Mouse (Mus musculus): ENCODE results near the gene Zfp61.

Gene Zfp61

GRCm38 (mm10) chr7:24300771-24301282 lies at the start of gene Zfp61:
Zfp61 (minus strand) TSS chr7:24301232.
- DNase-seq (ENCODE audit: low spot score): no peak

DNA sequence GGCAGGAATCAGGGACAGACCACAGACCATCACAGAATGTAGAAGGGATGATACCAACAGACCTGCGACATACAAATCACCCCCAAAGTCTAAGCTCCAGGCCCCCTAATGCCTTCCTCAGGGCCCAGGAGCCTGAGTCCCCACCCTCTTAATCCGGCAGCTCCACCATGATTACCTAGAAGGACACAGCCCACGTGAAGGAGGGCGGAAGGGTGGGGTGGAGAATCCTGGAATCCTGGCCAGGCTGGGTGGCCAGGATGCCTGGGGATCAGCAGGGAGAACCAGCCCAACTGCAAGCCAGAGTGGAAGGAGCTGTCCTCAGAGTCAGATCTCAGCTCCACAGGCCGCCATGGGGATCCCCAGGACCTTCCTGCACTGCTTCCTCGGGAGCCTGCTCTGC lies 47.9 kb upstream of the Zfp61 start, which contains the start of gene Lypd5:
Gene Lypd5, plus strand, starts transcription at position 301 of the 400 bp plus-strand sequence.
- DNase-seq (ENCODE audit: low spot score): no peak

GRCm38 (mm10) chr7:24346444-24346843 lies 45.4 kb upstream of the Zfp61 start:
- DNase-seq (ENCODE audit: low spot score): no peak

- DNase-seq (ENCODE audit: low spot score): no peak
Observed at GRCm38 (mm10) chr7:24343701-24344272, 42.8 kb upstream of the Zfp61 start.

- no peak for DNase-seq (ENCODE audit: low spot score)
Observed at GRCm38 (mm10) chr7:24338241-24338640, 37.2 kb upstream of the Zfp61 start.

DNA sequence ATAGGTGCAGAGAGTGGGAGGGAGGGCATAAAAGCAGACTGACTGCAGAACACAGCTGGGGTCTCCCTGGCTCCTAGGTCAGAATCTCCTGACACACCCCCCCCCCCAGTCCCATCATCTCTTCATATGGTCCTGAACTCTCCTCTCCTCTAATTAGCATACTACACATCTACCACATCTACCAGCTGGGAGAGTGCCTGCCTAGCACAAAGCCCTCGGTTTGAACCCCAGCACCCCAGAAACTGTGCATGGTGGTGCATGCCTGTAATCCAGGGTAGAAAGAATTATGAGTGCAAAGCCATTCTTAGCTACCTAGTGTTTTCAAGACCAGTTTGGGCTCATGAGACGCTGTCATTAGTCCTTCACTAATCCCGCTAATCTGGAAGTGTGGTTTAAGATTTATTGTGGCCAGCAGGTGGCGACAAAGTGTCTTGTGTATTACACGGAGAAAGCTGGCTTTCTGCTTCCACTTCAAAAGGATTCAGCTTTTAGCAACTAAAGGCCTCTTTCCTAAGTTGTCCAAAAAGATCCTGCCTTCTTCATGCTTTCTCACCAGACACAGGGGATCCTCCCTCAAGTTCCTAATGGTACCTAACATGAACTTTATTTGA lies 34.8 kb upstream of the Zfp61 start:
- DNase-seq (ENCODE audit: low spot score): no peak

- no peak for DNase-seq (ENCODE audit: low spot score)
Observed at GRCm38 (mm10) chr7:24333304-24333986, 32.4 kb upstream of the Zfp61 start, which contains the start of gene Tescl. Tescl (minus strand) TSS chr7:24333936.

DNA sequence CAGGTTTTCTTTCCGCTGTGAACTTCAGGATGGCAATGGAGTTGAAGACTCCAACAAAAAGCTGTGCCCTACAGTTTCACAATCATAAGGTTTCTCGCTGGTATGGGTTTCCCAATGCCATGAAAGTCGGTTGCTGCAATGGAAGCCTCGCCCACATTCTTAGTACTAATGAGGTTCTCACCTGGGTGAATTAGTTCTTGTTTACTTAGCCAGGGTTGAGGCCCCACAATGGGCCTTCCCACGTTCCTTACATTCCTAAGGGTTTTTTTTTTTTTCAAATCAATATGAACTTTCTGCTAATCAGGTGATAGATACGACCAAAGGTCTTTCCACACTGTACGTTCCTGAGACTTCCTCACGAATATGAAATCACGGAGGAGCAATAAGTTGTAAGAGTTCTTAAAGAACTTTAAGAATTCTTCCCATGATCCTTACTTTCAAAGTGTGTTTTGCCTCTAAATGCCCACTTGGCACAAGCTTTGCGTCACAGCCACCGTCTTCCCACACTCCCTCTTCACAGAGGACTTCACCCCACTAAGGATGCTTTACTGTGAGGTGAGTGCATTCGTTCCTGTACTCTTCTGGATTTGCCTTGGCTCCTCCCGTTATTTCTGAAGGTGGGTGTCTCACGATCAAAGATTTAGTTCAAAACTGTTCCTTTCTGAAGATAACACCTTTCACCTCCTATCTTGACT lies 26.4 kb upstream of the Zfp61 start:
- DNase-seq (ENCODE audit: low spot score): no peak

DNA sequence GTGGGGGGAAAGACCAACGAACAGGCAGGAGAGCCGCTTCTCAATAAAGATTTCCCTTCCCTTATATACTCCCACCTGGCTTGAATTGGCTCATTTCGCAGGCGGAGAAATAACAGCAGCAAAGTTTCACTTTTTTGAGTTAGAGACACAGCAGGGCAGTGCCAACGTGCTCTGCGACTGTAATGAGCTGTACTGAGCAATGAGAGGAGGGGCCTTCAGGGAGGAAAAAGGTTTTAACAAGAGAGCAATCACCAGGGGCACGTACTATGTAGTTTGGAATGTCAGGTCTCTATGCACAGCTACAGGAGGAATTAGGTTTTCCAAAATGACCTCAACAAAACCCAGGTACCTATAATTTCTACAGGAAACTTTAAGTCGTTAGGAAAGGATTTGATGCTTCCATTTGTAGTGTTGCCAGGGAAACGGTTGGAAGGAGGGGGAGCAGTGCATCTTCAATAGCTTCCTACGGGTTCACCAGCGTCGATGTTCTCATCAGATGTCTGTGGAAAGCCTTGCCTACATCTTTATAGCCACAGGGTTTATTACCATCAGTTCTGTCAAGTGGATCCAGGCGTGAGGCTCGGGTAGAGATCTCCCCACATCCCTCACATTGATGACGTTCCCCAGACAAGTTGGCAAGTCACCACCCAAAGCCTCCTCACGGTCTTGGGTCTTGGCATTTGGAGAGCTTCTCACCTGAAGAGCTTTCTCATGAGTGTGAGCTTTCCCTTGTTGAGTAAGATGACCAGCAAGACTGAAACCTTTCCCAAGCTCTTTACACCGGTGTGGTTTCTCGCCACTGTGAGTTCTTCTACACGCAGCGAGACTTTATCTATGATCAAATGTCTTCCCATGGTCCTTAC lies 25.5 kb upstream of the Zfp61 start:
- no peak for DNase-seq (ENCODE audit: low spot score)

DNA sequence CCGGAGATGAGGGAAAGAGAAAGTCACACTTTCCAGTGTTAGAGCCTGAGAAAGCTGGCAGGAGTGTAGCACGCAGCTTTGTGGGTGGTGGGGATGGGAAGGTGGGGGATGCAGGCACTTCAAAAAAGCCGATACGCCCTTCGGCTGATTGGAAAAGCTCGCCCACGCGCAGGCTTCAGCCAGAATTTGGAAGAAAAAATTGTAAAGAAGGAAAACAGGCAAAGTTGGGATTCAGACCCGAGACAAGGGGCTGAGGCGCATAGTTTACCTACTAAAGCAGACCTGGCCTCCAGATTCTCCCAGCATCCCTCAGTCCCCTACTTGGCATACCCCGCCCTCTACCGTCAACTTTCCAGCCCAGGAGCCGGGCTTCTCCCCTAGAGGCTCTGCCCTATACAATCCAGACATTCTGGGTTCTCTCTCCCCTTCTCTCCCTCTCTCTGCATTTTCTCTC lies 24.7 kb upstream of the Zfp61 start:
- no peak for DNase-seq (ENCODE audit: low spot score)

DNA sequence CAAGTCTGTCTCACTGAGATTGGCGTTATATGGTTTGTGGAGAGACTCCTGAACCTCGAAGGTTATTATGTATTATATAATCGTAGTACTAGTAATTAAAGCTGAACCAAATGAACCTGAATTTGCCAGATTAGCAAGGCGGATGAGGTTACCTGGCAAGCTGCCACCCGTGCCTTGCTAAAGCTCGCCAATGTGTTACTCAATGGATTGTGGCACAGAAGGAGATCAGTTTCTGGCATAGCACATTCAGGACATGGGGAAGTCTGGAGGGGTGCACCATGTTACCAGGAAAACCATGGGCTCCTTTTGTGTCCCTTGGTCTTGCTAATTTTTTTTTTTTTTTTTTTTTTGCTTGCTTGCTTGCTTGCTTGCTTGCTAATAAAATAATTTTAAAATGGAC lies 24.2 kb upstream of the Zfp61 start:
- DNase-seq (ENCODE audit: low spot score): no peak

- no peak for DNase-seq (ENCODE audit: low spot score)
Observed at GRCm38 (mm10) chr7:24322593-24322992, 21.6 kb upstream of the Zfp61 start.

GRCm38 (mm10) chr7:24318942-24319341 lies 17.9 kb upstream of the Zfp61 start:
- no peak for DNase-seq (ENCODE audit: low spot score)

- DNase-seq (ENCODE audit: low spot score): peak; percentile 71
Observed at GRCm38 (mm10) chr7:24316567-24317092, 15.6 kb upstream of the Zfp61 start, which contains the start of gene Zfp94. Zfp94 (minus strand) TSS chr7:24316666.

DNA sequence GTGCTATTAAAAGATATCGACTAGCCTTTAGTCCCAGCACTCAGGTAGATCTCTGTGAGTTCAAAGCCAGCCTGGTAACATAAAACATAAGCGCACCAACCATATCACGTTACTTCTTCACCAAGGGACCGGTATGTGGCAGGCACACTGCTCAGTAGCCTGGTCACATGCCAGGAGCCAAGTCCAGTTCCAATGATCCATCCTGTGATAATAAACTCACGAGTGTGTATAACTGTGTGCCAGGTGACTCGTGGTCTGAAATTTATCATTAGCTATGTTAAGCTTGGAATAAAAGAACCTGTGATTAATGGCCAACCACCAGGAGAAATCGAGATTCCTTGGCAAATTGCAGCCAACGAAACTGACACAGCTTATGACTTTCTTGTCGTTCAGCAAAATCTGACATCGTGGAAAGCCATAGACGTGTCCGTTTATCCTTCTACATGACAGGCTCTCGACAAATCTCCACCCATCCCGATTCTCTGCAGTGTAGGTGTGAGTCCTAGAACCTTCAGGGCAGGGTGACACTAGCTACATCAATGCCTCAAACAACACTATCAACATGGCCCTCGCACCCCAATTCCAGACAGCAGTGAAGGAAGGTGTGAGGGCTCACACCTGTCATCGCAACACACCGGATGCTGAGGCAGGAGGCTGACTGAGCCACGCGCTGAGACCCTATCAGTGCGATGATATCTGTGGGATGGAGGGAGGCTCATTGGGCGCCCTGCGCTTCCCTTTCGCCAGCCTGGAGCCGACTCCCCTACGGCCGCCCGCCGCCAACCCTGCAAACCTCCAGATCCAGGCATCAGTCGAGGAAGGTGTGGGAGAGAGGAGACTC lies 14.9 kb upstream of the Zfp61 start:
- no peak for DNase-seq (ENCODE audit: low spot score)

- DNase-seq (ENCODE audit: low spot score): no peak
Observed at GRCm38 (mm10) chr7:24299823-24300481, 1.1 kb downstream of the Zfp61 start.

DNA sequence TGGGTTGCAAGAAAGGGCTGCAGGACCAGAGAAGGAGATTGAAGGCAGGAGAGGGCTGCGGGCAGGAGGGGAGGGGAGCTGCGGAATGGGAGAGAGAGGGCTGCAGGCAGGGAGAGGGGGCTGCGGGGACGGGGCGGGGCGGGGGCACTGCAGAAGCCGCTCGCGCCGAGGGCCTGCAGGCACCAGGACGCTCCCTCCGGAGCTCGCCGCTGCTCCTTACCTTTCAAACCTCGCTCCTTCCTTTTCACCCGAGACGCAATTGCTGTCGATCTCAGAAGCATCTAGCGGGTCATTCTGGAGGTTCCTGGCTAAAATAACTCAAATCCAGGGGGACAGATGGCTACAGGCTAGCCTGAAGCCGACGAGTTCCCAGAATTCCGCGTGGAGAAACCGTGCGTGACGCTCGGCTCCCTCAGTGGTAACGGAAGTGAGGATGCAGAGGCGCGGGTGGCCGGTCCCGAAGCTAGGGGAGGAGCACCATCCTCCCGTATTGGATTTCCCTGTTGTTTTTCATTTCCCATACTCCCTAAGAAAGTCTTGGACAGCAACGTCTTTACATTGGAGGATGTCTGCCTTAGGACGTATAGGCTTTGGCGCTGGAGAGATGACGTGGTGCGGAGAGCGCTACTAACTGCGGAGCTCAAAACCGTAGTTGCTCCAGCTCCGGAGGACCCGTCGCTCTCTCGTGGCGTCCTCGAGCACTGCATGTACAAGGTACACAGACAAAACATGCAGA lies 1.9 kb downstream of the Zfp61 start:
- DNase-seq (ENCODE audit: low spot score): no peak

DNA sequence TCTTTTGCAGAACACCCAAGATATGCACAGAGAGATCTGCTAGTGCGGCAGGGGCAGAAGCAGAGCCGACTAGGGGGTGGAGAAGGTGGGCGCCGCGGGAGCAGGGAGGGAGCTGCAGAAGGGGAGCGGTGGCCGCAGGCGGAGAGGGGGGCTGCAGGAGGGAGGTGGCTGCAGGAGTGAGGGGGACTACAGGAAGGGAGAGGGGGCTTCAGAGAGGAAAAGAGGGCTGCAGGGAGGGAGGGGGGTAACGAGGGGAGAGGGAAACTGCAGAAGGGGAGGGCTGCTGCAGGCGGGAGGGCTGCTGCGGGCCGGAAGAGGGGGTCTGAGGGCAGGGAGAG lies 2.4 kb downstream of the Zfp61 start:
- DNase-seq (ENCODE audit: low spot score): no peak

Data from urinary bladder, postnatal 10 days (tissue).